Mouse (Mus musculus) MEL (cell line): ENCODE results near the gene Rgs8. TPM values are rescaled to one million over a fixed set of nuclear protein-coding genes. Genes with fewer than 3 reads are reported as not detected.

Experiments
- DNase-seq: peaks from one replicate; pipeline ENCODE4 v3.0.0; 2011; ENCODE audit warnings: low read depth, low spot score
- H3K27ac ChIP-seq: 2 replicates; pipeline ENCODE4 v1.5.1; 2012; ENCODE audit warnings: low read depth, mild to moderate bottlenecking, control low read depth, low read length, moderate library complexity; ENCODE audit not compliant: control insufficient read depth
- H3K27me3 ChIP-seq, 2 experiments: fragments of 150-350 bp in 1 of 2; sonication (generic) in 1 of 2; 2 replicates each; pipeline ENCODE4 v1.6.1; 2012; ENCODE audit warnings: low read length in 2 of 2, mild to moderate bottlenecking in 2 of 2, improper control_type of control experiment in 1 of 2, moderate library complexity in 1 of 2; ENCODE audit not compliant: insufficient read depth in 2 of 2, control insufficient read depth in 1 of 2
- H3K36me3 ChIP-seq, 2 experiments: 2 replicates each; pipeline ENCODE4 v1.6.1; 2012 to 2014; ENCODE audit warnings: low read length in 2 of 2, improper control_type of control experiment in 1 of 2, inconsistent platforms in 1 of 2, mild to moderate bottlenecking in 1 of 2; ENCODE audit not compliant: insufficient read depth in 2 of 2, control insufficient read depth in 1 of 2
- H3K4me1 ChIP-seq, 2 experiments: fragments of 150-350 bp in 1 of 2; sonication (generic) in 1 of 2; 2 replicates each; pipeline ENCODE4 v1.6.1; 2012; ENCODE audit warnings: low read length in 2 of 2, improper control_type of control experiment in 1 of 2, mild to moderate bottlenecking in 1 of 2; ENCODE audit not compliant: insufficient read depth in 2 of 2, control insufficient read depth in 1 of 2
- H3K4me3 ChIP-seq, 2 experiments: fragments of 150-350 bp in 1 of 2; sonication (generic) in 1 of 2; 2 replicates each; pipeline ENCODE4 v1.5.1; 2012; ENCODE audit warnings: low read depth in 2 of 2, low read length in 2 of 2, mild to moderate bottlenecking in 2 of 2, moderate library complexity in 2 of 2, control low read depth in 1 of 2, improper control_type of control experiment in 1 of 2; ENCODE audit not compliant: control insufficient read depth in 1 of 2, insufficient read depth in 1 of 2
- H3K79me2 ChIP-seq: 2 replicates; pipeline ENCODE4 v1.6.1; 2012; ENCODE audit warnings: mild to moderate bottlenecking, low read length, moderate library complexity; ENCODE audit not compliant: control insufficient read depth, poor library complexity, insufficient read depth
- H3K9ac ChIP-seq: 2 replicates; pipeline ENCODE4 v1.6.1; 2012; ENCODE audit warnings: low read depth, mild to moderate bottlenecking, control low read depth, low read length, moderate library complexity; ENCODE audit not compliant: control insufficient read depth, poor library complexity, severe bottlenecking
- H3K9me3 ChIP-seq: fragments of 150-350 bp; sonication (generic); replicated peaks from 2 replicates; pipeline ENCODE4 v1.6.1; 2012; ENCODE audit warnings: mild to moderate bottlenecking, low read length, improper control_type of control experiment, moderate library complexity; ENCODE audit not compliant: insufficient read depth
- CHD1 ChIP-seq: IDR thresholded peaks from 2 replicates; pipeline ENCODE4 v1.6.1; 2012; ENCODE audit warnings: low read depth, mild to moderate bottlenecking, inconsistent platforms, low read length, improper control_type of control experiment
- EP300 ChIP-seq, 2 experiments: IDR thresholded peaks; 2 replicates each; pipeline ENCODE4 v1.6.1; 2011; ENCODE audit warnings: improper control_type of control experiment in 2 of 2, low read length in 2 of 2, low read depth in 1 of 2, mild to moderate bottlenecking in 1 of 2
- ETS1 ChIP-seq: IDR thresholded peaks from 2 replicates; pipeline ENCODE4 v1.6.1; 2012; ENCODE audit warnings: low read depth, mild to moderate bottlenecking, inconsistent platforms, low read length, improper control_type of control experiment, moderate library complexity
- GATA1 ChIP-seq: IDR thresholded peaks from 2 replicates; pipeline ENCODE4 v1.6.1; 2011; ENCODE audit warnings: low read depth, low read length, improper control_type of control experiment
- JUND ChIP-seq: IDR thresholded peaks from 2 replicates; pipeline ENCODE4 v1.6.1; 2011; ENCODE audit warnings: low read depth, mild to moderate bottlenecking, improper control_type of control experiment, low read length
- KAT2A ChIP-seq: conservative IDR thresholded peaks from 2 replicates; pipeline ENCODE4 v1.6.1; 2012; ENCODE audit warnings: low read depth, low read length, improper control_type of control experiment, inconsistent platforms
- MEF2A ChIP-seq: IDR thresholded peaks from 2 replicates; pipeline ENCODE4 v1.6.1; 2014; ENCODE audit warnings: low read depth, mild to moderate bottlenecking, inconsistent platforms, low read length, improper control_type of control experiment; ENCODE audit not compliant: poor library complexity, insufficient replicate concordance, severe bottlenecking; ENCODE audit errors: extremely low read depth
- NELFE ChIP-seq: IDR thresholded peaks from 2 replicates; pipeline ENCODE4 v1.6.1; 2011; ENCODE audit warnings: low read depth, low read length, improper control_type of control experiment
- POLR2AphosphoS2 ChIP-seq: IDR thresholded peaks from 2 replicates; pipeline ENCODE4 v1.6.1; 2011; ENCODE audit warnings: low read length, improper control_type of control experiment
- POLR2AphosphoS5 ChIP-seq: IDR thresholded peaks from 2 replicates; pipeline ENCODE4 v1.6.1; 2012; ENCODE audit warnings: low read depth, borderline replicate concordance, mild to moderate bottlenecking, inconsistent platforms, low read length, moderate library complexity, mixed read lengths
- TBP ChIP-seq: IDR thresholded peaks from 2 replicates; pipeline ENCODE4 v1.8.0; 2011; ENCODE audit warnings: low read depth, low read length, improper control_type of control experiment
- polyA plus RNA-seq, 2 experiments: library from polyadenylated mRNA; stranded (reverse) in 1 of 2; unstranded in 1 of 2; fragments of >175 nt in 1 of 2; fragments of >200 nt in 1 of 2; gene quantifications; 2 replicates each; pipeline versions ENCODE4 v1.2.1 to v1.2.4; 2012; ENCODE audit warnings: low replicate concordance in 2 of 2, low read depth in 1 of 2; ENCODE audit not compliant: insufficient read length in 2 of 2, insufficient read depth in 1 of 2, missing spikeins in 1 of 2
- total RNA-seq: library from RNA; depleted of rRNA; stranded (reverse); fragments of 300-350 nt; gene quantifications from 2 replicates; pipeline ENCODE4 v1.2.3, GENCODE M21; 2012

Rgs8 gene
- total and polyA plus RNA-seq, 3 experiments, result not detected

- Histone ChIP-seq H3K36me3 (no peaks in the 10 kb centered on the region), H3K9me3 (no peaks in the 10 kb centered on the region), H3K9ac (no peak overlapping the region), H3K4me1 (no peaks in the 10 kb centered on the region), H3K27ac (no peak overlapping the region), H3K79me2 (no peaks in the 10 kb centered on the region), H3K4me3 (no peak overlapping the region), H3K27me3 (no peaks in the 10 kb centered on the region)
- no peak for DNase-seq
- TF ChIP-seq KAT2A (no peak), NELFE (no peak), EP300 (IDR thresholded peaks at IDR 0.05; ENCODE audit: low read depth in 1 of 2, low read length in 2 of 2) (no peak)
Measured at GRCm38 (mm10) chr1:153660982-153661688, 8.3 kb downstream of the Rgs8 start.

DNA sequence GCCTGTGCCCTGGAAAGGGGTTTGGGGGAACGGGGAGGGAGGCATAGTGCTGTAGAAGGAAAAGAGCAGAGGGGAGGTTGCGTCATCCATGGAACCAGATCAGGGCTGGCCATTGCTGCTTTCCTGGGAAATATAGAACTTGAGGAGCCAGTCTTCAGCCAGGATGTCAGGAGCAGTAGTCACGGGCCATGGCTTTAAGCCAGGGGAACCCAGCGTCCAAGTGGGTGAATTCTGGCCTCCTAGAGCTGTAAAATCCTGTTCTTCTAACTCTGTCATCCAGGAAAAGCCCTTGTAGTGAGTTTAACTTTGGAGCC lies 8.8 kb downstream of the Rgs8 start:
- Histone ChIP-seq H3K4me3 (no peak overlapping the region), H3K36me3 (no peaks in the 10 kb centered on the region), H3K9me3 (no peaks in the 10 kb centered on the region), H3K79me2 (no peaks in the 10 kb centered on the region), H3K27me3 (no peaks in the 10 kb centered on the region), H3K4me1 (no peaks in the 10 kb centered on the region), H3K9ac (no peak overlapping the region), H3K27ac (no peak overlapping the region)
- TF ChIP-seq GATA1, result no peak
- TF ChIP-seq MEF2A, result no peak
- TF ChIP-seq CHD1, result no peak
- DNase-seq, result no peak

DNA sequence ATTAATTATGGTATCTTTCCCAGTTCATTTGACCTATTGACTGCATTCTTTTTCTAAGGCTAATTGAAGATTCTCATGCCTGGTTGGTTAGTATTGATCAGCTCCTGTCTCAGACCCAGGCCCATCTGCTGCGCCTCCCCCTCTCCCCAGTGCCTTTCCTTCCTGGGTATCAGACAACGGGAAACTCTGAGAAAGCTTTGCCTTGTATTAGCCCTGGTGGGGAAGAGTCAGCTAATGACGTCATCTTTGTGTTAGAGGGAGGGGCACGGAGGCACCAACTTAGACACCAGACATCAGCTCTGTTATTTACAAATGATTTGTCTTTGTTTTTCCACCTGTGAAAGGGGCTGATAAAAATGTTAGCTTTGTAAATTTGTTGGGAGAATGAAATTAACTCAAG lies 9.5 kb downstream of the Rgs8 start:
- no peaks in the 10 kb centered on the region for H3K9me3 ChIP-seq
- H3K36me3 ChIP-seq, result no peaks in the 10 kb centered on the region
- H3K79me2 ChIP-seq, result no peaks in the 10 kb centered on the region
- H3K27ac ChIP-seq, result no peak overlapping the region
- no peaks in the 10 kb centered on the region for H3K4me1 ChIP-seq
- no peak for DNase-seq
- H3K4me3 ChIP-seq, result no peak overlapping the region
- TF ChIP-seq JUND (no peak), POLR2AphosphoS5 (no peak), ETS1 (no peak), GATA1 (no peak), TBP (no peak), KAT2A (no peak), POLR2AphosphoS2 (no peak), MEF2A (no peak)
- no peak overlapping the region for H3K9ac ChIP-seq
- no peaks in the 10 kb centered on the region for H3K27me3 ChIP-seq
